Mouse (Mus musculus) brain, adult 2 months (tissue): Measurements from ENCODE around the gene Aldh3a1.

Experiments
- DNase-seq: peaks from one replicate; pipeline ENCODE4 v3.0.0; 2011; ENCODE audit warnings: low read depth, low spot score

The Aldh3a1 gene

GRCm38 (mm10) chr11:61234174-61234573 is 26.8 kb downstream of the Aldh3a1 start:
- DNase-seq, result no peak

GRCm38 (mm10) chr11:61236015-61236414 is 28.7 kb downstream of the Aldh3a1 start:
- no peak for DNase-seq

GRCm38 (mm10) chr11:61244406-61244805 is 37.1 kb downstream of the Aldh3a1 start:
- DNase-seq, result peak; percentile 30

- DNase-seq, result no peak
Measured at GRCm38 (mm10) chr11:61251741-61252140, 44.4 kb downstream of the Aldh3a1 start.

- no peak for DNase-seq
Measured at GRCm38 (mm10) chr11:61252807-61253206, 45.5 kb downstream of the Aldh3a1 start.

GRCm38 (mm10) chr11:61259106-61259505 is 51.8 kb downstream of the Aldh3a1 start:
- peak; percentile 27 for DNase-seq

GRCm38 (mm10) chr11:61262516-61262915 is 55.2 kb downstream of the Aldh3a1 start:
- no peak for DNase-seq

- DNase-seq, result no peak
Measured at GRCm38 (mm10) chr11:61263841-61264240, 56.5 kb downstream of the Aldh3a1 start.

- peak; percentile 99 for DNase-seq
Measured at GRCm38 (mm10) chr11:61266551-61267533, 59.5 kb downstream of the Aldh3a1 start, which contains the start of gene Aldh3a2. Gene Aldh3a2, minus strand, starts transcription at chr11:61267464.
